Mouse (Mus musculus): ENCODE data around the gene Efhd2. TPM values are rescaled to one million over a fixed set of nuclear protein-coding genes. Genes with fewer than 3 reads are reported as not detected.

The Efhd2 gene
- 50.4 and 55.8 TPM in 2 replicates for polyA plus RNA-seq (2012; rRNA removed)

DNA sequence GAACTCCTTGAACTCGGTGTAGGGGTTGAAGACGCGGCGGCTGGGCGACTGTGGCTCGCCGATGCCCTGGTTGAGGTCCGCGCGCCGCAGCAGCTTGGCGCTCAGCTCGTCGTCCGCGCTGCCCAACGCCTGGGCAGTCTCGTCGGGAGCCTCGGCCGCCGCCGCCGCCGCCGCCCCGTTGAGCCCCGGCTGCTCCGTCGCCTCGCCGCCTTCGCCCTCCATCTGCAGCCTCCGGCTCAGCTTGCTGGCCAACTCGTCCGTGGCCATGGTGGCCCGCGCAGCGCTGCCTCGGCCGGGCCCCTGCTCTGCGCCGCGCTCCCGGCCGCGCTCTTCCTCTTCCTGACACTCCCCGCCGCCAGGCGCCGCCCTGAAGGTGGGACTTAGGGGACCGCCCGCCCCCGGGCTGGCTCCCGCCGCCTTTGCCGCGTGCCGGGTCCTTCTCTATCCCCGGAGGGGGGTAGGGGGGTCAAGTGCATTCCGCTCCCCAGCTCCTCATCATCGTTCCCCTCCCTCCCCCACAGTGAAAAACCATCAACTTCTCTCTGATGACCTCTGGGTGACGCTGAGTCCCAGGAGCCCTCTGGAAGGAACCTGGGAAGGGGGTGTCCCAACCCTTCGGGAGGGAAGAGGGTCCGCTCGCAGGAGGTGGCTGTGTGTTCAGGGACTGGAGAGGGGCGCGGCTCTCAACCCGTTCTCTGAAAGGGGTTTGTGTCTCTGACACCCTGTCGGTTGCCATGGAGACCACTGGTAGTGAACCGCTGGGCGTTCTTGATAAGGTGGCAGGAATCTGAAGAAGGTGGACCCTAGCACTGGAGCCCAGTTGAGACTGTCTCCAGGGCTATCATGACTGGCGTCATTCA lies at the start of gene Efhd2:
Efhd2 (minus strand) TSS at position 320 of the 860 bp plus-strand sequence.

DNA sequence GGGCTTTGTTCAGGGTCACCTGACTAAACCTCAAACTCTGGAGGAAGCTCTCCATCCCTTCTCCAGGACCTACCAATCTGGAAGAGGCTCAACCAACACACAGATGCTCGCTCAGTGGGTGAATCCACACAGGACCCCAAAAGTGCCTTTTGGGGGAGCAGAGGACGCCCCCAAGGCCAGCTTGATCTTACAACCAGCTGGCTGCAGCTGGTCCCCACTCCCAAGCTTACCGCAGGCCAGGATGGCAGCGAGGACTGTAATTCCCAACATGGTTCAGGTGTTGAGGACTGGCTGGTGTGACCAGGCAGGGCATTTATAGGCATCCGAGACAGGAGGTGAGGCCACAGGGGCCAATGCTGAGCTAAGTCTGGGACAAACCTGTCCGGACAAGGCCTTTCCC lies 28.7 kb downstream of the Efhd2 start, which contains the start of gene Ctrc:
Ctrc (minus strand) TSS at position 361 of the 400 bp plus-strand sequence.

GRCm38 (mm10) chr4:141826060-141826459 lies 48.7 kb downstream of the Efhd2 start, which contains the start of gene Cela2a:
Gene Cela2a, minus strand, starts transcription at chr4:141826160.

Other genes with a start within 250 kb of the Efhd2 start
- 42.8 and 52.9 TPM in 2 replicates for gene Plekhm2, start 210.0 kb downstream of the Efhd2 start, polyA plus RNA-seq (2012; rRNA removed)
- 3.6 and 5.8 TPM in 2 replicates for gene Rsc1a1, start 189.3 kb downstream of the Efhd2 start, polyA plus RNA-seq (2012; rRNA removed)
- gene Ddi2, start 151.5 kb downstream of the Efhd2 start, polyA plus RNA-seq (2012; rRNA removed) = 14.1 and 14.6 TPM in 2 replicates
- gene Agmat, start 128.2 kb downstream of the Efhd2 start, polyA plus RNA-seq (2012; rRNA removed) = 0.04 TPM in 1 of 2 replicates, not detected in the other
- 19.4 and 20.3 TPM in 2 replicates for gene Dnajc16, start 84.0 kb downstream of the Efhd2 start, polyA plus RNA-seq (2012; rRNA removed)
- 26.6 and 27.4 TPM in 2 replicates for gene Casp9, start 81.3 kb downstream of the Efhd2 start, polyA plus RNA-seq (2012; rRNA removed)
- 0.23 and 0.25 TPM in 2 replicates for gene Cela2a, start 48.8 kb downstream of the Efhd2 start, polyA plus RNA-seq (2012; rRNA removed)
- not detected in 2 replicates for gene Ctrc, start 28.6 kb downstream of the Efhd2 start, polyA plus RNA-seq (2012; rRNA removed)
- gene Fhad1, start 140.2 kb upstream of the Efhd2 start, polyA plus RNA-seq (2012; rRNA removed) = 2.5 and 3.0 TPM in 2 replicates
- 4.8 and 6.4 TPM in 2 replicates for gene Tmem51, start 209.4 kb upstream of the Efhd2 start, polyA plus RNA-seq (2012; rRNA removed)

Measured in central nervous system, embryonic 18 days (tissue).